Mouse (Mus musculus) lung, postnatal 25 days (tissue): ENCODE measurements around the gene Sox30.
"Not testable (repeated sequence)": the region's sequence is repeated elsewhere in the genome, so short reads cannot be mapped to it uniquely, and the experiment has no call there.

Experiments
- DNase-seq: peaks from one replicate; pipeline ENCODE4 v3.0.0; 2022; ENCODE audit warnings: low spot score

The Sox30 gene

DNA sequence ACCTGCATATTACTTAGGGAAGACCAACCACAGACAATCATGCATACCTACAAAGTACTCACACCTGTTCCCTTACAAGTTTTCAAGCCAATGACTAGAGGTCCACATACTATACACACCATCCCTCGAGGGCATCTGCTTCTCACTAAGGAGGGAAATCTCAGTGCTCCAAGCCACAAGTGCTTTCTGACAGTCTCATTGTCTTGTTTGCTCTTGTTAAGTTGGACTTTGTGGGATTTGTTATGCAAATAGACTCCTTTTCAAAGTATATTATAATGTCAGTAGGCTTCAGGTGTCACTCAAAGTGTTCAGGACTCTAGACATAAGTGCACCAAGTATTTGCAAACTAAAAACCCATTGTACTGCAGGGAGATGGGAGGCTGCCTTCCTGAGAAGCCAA is 40.1 kb downstream of the Sox30 start:
- no peak for DNase-seq

DNA sequence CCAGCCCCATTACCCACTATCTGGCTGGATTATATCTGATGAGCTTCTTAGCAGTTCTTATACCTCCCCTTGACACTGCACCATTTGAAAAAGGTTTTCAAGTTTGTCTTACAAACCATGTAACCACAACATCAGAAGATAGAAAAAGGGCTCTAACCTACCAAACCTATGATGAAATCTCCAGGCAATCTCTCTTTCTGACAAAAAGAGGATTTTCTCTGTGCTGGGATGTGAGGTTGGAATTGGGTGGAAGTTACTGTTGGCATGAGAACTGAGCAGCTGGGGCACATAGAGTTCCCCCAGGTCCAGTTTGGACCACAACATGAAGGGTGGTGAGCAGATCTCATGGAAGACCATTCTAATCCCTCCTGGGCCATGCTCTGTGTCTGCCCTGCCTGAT is 41.7 kb downstream of the Sox30 start:
- DNase-seq, result no peak

DNA sequence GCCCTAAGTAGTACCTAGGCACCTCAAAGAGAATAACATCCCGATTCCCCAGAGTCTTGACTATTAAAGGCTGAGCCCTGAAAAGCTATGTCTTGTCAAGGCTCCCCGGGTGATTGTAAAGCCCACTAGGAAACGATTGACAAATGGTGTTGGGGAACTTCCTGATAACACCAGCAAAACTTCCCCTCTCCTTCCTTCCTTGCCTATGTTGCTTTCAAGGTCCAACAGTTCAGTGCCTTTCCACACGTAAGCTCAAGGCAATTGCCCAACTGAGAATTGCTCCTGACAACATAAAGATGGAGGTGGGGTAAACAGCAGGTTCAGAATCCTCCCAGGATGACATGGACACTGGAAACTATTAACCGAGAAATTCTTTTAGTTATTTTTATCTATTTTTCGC is 42.9 kb downstream of the Sox30 start:
- no peak for DNase-seq

DNA sequence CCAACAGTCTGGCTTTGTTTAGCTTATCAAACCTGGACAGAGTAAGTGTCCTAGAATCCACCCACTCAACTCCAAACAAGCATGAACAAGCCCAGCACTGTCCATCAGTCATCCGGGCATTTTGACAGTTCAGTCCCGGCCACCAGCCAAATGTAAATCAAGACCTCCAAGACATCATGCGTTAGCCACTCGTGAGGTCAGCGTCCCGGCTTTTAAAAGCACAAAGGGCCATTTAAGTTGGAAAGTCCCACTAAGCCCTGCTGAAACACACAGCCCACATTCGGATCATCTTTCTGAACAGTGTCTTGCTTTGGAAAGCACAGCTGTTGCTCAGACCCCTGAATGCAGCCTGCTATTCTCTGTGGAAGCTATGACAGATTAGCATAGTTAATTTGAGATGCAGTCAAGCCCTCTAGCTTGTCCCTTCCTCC is 45.9 kb downstream of the Sox30 start:
- peak; percentile 62 for DNase-seq

DNA sequence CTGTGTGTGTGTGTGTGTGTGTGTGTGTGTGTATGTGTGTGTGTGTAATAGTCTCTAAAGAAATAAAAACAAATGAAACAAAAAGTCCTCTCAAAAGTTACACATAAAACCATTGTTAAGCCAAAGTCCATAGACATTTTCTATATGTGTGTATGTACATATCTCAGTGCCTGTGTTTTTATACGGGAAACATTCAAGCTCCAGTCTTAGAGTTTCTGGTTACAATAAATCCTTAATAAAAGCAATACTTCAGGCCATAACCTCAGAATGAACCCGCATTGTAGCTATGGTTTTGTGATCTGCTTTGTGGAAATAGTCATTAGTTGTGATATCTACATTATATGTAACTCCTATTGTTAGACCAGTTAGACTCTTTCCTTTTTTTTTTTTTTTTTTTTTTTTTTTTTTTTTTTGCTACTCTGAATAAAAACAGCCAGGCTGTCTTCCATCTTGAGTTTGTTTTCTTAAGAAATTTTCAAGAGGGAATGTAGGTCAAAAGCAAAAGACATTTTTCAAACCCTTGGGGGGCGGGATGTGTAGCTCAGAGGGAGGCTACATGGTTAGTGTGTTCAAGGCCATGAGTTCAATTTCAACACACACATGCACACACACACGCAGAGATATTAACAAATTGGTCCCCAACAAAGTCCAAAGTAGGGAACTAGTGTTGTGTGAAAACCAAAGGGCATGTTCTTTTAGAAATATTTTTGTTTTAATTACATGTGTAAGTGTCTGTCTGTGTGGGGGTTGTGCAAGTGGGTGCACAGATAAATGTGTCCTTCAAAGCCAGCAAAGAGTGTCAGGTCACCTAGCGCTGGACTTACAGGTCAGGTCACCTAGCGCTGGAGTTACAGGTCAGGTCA is 48.1 kb downstream of the Sox30 start:
- DNase-seq, result no peak

DNA sequence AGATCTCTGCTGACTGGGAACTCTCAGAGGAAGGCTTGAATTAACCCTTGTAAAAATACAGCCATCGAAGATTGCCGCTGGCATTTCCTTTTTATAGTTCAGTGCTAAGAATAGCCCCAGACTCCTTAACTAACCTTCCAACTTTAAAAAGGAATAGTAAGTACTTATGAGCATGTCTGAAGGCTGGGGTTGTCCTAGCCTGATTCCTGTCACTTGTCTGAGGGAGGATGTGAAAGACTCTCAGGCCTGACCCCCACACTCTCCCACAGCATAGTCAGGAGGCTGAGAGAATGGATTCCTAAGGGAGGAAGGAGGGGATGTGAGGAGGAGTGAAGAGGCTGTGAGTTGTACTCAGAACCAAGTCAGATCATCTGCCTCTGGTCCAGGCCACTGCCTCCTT is 49.4 kb downstream of the Sox30 start:
- no peak for DNase-seq

DNA sequence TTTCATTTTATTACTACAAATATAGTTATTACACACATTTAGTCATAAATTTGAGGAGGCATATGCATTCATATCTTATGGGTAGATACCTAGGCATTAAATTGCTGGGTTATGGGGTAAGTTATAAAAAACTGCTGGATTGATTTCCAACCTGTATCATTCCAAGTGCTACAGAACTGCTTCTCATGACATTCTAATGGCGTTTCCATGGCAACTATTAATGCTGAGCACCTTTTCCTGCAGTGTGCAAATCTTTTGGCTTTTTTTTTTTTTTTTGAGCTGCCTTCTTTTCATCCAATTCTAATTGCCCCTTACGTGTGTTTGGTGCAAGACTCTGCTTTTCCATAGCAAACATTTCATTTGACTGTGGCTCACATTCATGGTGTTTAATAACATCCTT is 49.9 kb downstream of the Sox30 start:
- no peak for DNase-seq

DNA sequence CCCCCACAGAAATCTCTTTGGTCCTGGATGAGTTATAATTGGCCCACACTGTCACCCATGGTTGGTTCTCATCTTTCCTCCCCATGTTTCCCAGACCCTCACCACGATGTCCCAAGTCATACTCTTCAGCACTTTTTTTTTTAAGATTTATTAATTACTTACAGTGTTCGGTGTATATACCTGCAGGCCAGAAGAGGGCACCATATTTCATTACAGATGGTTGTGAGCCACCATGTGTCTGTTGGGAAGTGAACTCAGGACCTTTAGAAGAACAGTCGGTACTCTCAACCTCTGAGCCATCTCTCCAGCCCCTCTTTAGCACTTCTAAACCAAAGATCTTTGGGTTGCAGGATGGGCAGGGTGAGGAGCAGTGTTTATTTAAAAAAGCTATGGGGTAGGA is 51.4 kb downstream of the Sox30 start:
- peak; percentile 16 for DNase-seq

DNA sequence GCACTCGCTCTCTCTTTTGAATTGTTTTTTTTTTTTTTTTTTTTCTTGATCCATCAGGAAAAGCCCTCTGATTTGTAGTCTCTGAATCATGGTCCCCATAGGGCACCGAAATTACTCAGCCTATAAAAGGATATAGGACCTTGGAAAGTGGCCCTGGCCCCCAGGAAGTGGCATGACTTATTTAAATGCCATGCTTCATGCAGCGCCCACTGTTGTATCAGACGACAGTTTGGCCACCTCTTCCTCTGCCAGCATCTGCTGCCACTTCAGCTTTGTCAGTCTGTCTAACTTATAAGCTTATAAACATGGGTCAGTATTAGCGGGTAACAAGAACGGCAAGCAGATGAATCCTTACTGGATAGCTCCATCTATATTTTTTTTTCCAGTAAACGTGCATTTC is 52.8 kb downstream of the Sox30 start:
- no peak for DNase-seq

DNA sequence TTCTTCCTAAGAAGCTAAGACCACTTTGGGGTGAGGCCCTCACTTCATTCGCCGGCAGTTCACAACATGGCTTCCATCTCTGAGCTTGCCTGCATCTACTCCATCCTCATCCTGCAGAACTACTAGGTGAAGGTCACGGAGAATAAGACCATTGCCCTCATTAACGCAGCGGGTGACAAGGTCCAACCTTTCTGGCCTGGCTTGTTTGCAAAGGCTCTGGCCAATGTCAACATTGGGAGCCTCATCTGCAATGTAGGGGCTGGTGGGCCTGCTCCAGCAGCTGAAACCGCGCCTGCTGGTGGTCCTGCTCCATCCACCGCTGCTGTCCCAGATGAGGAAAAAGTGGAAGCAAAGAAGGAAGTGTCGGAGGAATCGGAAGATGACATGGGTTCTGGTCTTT is 56.3 kb downstream of the Sox30 start:
- DNase-seq, result no peak

DNA sequence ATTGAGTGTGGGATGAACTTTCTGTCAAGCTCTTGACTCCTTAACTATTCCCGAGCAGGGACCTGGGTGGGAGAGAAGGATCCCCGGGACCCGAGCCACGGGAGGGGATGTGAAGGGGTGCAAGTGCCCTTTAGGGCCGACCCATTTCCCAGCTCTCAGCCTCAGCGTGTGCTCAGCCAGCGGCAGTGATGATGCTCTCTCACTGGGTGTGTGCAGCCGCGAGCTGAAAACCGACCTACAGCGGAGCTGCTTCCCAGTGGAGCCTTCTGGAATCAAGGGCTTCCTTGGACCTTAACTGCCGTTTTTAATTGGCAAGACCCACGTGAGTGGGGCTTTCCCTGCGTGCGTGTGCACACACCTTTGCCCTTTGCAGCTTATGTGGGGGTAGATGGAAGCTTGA is 58.8 kb downstream of the Sox30 start:
- no peak for DNase-seq

DNA sequence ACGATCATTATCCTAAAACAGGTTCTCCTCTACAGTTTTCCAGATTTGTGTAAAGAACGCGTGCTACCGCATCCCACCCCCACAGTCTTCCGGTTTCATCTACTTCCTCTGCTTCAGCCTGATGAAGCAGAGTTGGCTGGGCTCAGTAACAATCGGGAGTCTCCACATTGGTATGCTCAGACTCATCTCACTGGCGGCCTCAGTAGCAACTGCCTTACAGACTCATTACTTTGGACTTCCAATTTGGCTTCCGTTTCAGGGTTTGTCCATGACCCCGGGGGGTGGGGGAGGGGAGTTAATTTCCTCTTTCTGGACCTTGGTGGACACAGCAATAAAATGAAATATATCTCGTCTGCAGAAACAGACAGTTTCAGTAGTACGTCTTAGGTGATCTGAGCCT is 59.2 kb downstream of the Sox30 start:
- DNase-seq, result no peak

DNA sequence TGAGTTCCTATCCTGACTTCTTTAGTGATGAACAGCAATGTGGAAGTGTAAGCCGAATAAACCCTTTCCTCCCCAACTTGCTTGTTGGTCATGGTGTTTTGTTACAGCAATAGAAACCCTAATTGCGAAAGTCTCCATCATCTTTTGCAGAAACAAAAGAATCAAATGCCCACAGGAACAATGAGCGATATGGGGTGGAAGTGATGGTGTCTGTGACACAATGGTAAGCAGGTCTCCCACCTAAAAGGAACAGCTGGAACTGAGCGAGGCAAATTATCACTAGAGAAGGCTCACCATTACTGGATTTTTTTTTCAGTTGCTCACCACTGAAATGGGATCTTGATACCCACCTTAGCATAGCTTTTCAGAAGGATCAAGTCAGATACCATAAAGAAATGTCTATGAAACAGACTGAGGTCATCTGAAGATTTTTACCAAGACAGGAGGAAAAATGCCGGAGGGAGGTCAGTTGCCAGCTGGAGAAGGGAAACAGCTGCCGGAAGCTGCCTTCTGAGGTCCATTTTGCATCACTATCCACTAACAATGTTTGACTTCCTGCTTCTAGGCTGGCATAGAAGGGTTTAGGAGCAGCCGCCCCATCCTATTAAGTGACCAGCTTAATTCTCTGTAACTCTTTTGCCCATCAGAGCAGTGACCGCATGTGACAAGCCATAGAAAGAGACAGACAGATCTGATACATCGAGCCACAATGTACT is 60.9 kb downstream of the Sox30 start:
- no peak for DNase-seq

DNA sequence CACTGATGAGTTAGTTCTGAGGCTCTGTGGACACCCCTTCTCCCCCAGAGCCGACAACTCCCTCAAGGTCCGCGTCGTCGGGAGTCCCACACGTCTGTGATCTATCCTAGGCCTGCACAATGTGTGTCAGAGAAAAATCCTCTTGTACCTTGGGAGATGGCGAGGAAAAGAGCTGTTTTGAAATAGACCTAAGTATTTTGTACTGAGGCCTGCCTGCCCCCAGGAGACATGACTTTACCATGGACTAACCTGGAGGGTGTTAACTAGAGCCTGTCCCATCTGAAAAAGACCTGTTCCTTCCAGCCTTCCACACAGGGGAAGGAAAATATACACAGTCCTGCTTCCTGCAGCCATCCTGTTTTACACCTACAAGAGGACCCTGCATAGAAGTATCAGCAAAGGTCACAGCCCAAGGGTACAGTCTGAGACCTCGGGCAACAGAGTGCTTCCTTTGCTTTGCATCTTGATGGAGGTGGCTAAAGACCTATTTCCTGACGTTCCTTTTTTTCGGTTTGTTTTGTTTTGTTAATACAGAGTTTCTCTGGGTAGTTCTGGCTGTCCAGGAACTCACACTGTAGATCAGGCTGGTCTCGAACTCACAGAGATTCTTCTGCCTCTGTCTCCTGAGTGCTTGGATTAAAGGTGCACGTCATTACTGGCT is 61.6 kb downstream of the Sox30 start:
- DNase-seq, result no peak

DNA sequence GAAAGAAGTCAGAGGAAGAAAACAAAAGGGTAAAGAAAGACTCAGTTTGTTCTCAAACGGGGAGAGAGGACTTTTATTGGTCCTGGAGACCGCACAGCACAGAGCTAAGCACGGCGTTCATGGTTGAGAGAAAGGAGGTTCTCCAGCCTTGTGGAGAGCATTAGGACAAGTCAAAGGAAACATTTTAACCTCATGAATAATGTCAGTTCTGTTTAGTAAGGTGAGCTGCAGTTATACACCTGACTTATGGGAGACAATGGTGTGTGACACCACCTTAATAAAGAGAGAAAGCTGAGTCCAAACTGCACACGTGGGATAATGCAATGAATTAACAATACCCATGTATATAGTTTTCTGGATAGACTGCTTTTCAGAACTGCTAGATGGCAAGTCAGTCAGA is 64.7 kb downstream of the Sox30 start:
- no peak for DNase-seq

DNA sequence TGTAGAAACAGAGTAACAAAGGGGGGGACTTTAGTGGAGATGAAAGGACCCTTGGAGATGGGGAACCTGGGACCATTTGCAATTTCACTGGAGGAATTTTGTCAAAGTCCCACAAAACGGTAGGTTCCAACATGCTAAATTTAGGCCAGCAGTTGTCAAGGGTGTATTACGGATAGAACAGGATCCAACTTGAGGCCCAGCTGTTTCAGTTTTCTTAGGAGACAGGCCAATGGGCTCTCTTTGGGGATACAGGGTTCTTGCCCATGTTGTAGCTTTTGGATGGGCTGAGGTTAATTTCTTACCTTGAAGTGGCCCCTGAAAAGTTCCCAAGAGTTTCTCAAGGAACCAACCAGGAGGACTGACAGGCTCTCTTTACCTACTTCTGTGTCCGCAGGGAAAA is 67.2 kb downstream of the Sox30 start:
- no peak for DNase-seq

DNA sequence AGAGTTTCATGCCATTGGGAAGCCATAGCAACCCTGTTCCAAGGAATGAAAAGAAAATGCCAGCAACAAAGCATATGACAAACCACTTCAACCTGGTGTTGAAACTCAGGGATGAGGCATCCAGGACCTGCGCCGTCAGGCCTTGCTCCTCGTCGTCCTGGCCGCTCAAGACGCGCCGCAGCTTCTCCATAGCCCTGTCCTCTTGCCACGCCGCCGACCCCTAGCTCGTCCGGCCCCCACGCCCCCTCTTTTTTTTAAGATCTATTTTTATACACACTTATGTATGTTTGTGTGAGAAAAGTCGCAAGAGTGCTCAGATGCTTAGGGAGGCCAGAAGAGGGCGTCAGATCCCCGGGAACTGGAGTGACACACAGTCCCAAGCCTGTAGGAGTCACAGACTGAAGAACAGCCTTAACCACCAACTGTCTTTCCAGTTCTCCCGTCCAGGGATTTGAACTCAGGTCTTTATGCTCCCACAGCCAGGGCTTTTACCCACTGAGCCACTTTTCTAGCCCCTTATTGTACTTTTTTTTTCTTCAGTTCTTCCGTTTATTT is 72.1 kb downstream of the Sox30 start, which contains the start of gene Gm12166:
Gene Gm12166 (minus strand): TSS at position 217 of the 555 bp plus-strand sequence.
- peak; percentile 80 for DNase-seq

DNA sequence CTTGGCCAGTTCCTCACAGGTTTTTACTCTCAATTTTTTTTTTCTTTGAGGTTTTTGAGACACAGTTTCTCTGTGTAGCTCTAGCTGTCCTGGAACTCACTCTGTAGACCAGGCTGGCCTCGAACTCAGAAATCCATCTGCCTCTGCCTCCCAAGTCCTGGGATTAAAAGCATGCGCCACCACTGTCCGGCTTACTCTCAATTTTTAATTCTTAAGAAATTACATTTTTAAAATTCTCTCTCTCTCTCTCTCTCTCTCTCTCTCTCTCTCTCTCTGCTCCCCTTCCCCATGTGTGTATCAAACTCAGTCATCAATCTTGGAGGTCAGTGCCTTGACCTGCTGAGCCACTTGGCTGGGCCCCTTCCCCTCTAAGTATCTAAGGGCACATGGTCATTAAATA is 73.3 kb downstream of the Sox30 start:
- DNase-seq, result not testable (repeated sequence)

DNA sequence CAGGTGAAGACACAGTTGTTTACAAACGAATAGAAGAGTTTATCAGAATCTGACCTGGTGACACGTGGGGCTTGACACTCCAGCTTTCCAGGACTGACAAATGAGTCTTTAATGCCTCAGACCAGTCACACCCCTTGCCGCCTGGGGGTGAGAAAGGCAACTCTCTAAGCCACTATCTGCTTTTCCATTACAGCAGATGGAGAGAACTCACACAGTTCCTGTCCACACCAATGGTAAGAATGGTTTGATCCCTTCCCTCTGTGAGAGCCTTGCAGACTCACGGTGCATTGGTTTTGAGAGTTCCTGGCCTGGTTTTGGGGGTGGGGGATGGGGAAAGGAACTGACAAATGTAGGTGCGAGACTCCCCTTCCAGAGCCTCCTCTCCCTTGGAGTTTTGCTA is 74.2 kb downstream of the Sox30 start:
- DNase-seq, result no peak

DNA sequence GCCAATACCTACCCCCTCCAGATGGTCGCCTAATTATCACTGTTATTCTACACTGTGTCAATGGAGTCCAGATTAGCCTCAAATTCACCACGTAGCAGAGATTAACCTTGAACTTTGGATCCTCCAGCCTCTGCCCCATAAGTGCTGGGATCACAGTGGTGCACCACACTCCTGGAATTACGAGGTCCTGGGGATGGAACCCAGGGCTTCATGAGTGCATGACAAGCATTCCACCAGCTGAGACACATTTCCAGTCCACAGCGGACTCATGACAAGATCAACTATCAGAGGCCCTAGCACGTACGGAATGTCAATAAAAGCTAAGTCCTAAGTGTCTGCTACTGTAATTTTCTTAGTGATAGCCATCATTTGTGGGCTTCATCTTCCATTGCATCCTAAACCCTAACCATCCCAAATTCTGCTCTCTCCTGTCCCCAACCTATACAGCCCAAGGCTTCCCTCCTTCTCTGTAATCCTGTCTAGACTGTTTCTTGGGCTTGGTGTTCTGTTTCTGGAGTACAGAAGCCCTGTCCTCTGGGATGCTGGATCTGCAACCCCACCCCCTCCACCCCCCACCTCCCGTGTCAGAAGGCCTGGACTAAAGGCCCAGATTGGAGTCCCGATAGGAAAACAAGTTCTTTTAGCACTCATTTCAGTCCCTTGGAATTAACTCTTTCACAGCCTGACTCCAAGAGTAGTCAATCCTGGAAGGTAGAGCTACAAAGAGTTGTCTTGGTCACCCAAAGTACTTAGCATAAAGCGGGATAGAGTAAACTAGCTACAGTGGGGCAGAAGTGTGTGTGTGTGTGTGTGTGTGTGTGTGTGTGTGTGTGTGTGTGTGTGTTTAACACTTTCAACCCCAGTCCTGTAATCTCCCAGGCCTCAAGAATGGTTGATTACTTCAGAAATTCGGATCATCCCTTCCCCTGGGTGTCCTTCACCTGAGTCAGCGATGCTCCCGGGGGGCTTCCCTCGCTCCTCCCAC is 75.1 kb downstream of the Sox30 start:
- no peak for DNase-seq
